Mouse (Mus musculus): ENCODE results near the gene Rnf19b. TPM values are rescaled to one million over a fixed set of nuclear protein-coding genes. Genes with fewer than 3 reads are reported as not detected.

Rnf19b gene
- polyA plus RNA-seq, 1 experiment from 2014 or later, result 7.1 TPM

DNA sequence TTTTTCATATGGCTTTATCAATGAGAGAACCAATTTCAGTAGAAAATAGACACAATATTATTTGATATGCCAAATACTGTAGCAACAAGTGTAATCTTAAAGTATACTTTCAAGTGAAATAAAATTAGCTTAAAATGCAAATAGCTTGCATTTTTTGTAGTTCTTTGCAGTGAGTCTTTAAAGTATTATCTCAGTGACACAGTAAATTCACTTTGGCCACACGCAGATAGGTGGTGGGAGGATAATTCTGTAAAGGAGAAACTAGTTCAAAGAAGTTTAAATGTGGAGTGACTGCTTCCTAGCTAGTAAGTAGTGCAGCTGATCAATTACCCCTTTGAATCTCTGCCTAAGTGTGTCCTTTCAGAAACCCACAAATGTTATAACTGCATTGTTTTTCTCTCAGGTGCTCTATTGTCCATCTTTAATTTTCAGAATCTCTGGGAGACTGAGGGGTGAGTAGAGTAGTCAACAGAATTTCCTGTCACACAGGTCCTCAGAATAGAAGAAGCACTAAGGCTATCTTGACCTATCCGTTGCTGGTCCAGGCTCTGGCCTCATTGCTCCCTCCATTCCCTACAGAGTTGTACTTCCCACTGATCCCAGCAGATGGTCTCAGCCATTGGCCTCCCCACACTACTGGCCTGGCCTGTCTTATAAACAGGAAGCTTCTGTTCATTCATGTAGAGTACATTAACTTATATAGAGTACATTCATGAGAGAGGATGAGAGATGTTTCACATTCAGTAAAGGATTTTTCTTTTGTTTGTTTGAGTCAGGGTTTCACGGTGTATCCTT is 4.4 kb downstream of the Rnf19b start:
- Histone ChIP-seq H3K27me3 (ENCODE audit: insufficient read depth, low read length) (no peaks in the 10 kb centered on the region), H3K9ac (ENCODE audit: low read depth, low read length) (no peak overlapping the region)

DNA sequence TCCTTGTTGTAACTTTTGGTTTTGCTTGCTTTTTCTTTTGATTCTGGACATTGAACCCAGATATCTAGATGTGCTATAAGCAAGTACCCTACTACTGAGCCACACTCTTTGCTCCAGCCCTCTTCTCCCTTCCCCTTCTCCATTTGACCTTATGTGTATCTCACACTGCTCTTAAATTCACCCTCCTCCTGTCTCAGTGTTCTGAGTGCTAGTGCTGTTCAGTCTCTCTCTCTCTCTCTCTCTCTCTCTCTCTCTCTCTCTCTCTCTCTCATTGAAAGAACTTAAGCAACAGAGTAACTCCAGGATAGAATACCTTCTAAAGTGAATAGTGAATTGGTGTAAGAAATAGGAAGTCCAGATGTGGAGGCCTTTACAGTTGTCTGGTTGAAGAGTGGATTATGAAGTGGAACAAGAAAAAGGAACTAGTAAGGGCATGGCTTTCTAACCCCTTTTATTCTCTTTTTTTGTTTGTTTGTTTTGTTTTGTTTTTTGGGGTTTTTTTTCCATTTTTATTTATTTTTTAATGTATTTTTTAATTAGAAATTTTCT is 7.7 kb downstream of the Rnf19b start:
- ATAC-seq (replicated peaks; ENCODE audit: low FRiP score, low read depth) (no peak), DNase-seq (ENCODE audit: low spot score) (no peak)
- no peak for TF ChIP-seq CTCF (IDR thresholded peaks at IDR 0.05; ENCODE audit: low read depth)
- H3K36me3 ChIP-seq (ENCODE audit: insufficient read depth, low read length), result no peaks in the 10 kb centered on the region
- H3K9ac ChIP-seq (ENCODE audit: low read depth, low read length), result no peak overlapping the region
- no peaks in the 10 kb centered on the region for H3K4me1 ChIP-seq (replicated peaks; ENCODE audit: insufficient read depth, low read length)
- no peaks in the 10 kb centered on the region for H3K27me3 ChIP-seq (ENCODE audit: insufficient read depth, low read length)
- no peaks in the 10 kb centered on the region for H3K9me3 ChIP-seq (replicated peaks; ENCODE audit: low read length)
- no peak overlapping the region for H3K4me3 ChIP-seq (replicated peaks; ENCODE audit: low read depth, low read length)
- H3K4me2 ChIP-seq (ENCODE audit: low read length), result no peak overlapping the region
- H3K27ac ChIP-seq, result no peak overlapping the region

More for the DNA sequence above, 4.4 kb downstream of the Rnf19b start:
- no peak for ATAC-seq (replicated peaks; ENCODE audit: low FRiP score, low read depth)
- no peaks in the 10 kb centered on the region for H3K4me1 ChIP-seq (replicated peaks; ENCODE audit: insufficient read depth, low read length)
- H3K27ac ChIP-seq, result no peak overlapping the region
- WGBS, result 79% methylated on average over 3 of the region's 3 CpGs
- no peaks in the 10 kb centered on the region for H3K9me3 ChIP-seq (replicated peaks; ENCODE audit: low read length)
- no peak overlapping the region for H3K4me2 ChIP-seq (ENCODE audit: low read length)
- no peak overlapping the region for H3K4me3 ChIP-seq (replicated peaks; ENCODE audit: low read depth, low read length)
- no peaks in the 10 kb centered on the region for H3K36me3 ChIP-seq (ENCODE audit: insufficient read depth, low read length)
- DNase-seq (ENCODE audit: low spot score), result peak; percentile 20
- no peak; the same call in 1 of the 2 replicates for TF ChIP-seq CTCF (IDR thresholded peaks at IDR 0.05; ENCODE audit: low read depth)

DNA sequence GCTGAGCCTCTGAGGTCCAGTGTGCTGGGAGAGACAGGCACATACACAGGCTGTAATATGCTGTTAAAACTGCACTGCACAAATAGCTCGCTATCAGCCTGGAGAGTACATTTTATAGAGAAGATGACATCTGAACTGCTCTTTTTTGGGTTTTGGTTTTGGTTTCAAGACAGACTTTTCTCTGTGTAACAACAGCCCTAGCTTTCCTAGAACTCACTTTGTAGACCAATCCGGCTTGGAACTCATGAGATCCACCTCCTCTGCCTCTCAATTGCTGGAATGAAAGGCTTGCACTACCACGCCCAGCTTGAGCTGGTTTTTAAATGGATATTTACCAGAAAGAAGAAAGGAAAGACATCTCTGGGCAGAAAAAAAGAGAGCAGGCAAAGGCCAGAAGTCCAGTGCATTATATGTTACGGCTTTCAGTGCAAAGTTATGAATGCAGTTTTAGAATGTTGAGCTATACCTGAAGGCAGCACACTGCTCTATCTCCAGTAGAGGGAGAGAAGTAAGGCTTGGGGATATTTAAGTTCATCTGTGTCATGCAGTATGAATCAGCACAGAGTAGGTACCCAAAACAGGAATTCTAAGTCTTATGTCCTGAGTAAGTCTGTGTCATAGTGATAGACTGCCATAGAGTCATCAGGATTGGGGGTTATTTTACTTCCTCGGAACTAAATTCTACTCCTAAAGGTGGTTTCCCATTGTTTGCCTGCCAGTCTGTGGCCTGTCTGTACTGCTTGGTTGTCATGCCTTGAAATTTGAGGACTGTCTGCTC is 9.8 kb downstream of the Rnf19b start:
- Histone ChIP-seq H3K27me3 (ENCODE audit: insufficient read depth, low read length) (no peaks in the 10 kb centered on the region), H3K9me3 (replicated peaks; ENCODE audit: low read length) (no peaks in the 10 kb centered on the region), H3K4me3 (replicated peaks; ENCODE audit: low read depth, low read length) (no peak overlapping the region), H3K4me2 (ENCODE audit: low read length) (no peak overlapping the region), H3K36me3 (ENCODE audit: insufficient read depth, low read length) (no peaks in the 10 kb centered on the region), H3K27ac (no peak overlapping the region), H3K9ac (ENCODE audit: low read depth, low read length) (no peak overlapping the region), H3K4me1 (replicated peaks; ENCODE audit: insufficient read depth, low read length) (no peaks in the 10 kb centered on the region)
- ATAC-seq (replicated peaks; ENCODE audit: low FRiP score, low read depth) (no peak), DNase-seq (ENCODE audit: low spot score) (no peak)
- 75% methylated on average over 5 of the region's 5 CpGs for WGBS
- no peak for TF ChIP-seq CTCF (IDR thresholded peaks at IDR 0.05; ENCODE audit: low read depth)

DNA sequence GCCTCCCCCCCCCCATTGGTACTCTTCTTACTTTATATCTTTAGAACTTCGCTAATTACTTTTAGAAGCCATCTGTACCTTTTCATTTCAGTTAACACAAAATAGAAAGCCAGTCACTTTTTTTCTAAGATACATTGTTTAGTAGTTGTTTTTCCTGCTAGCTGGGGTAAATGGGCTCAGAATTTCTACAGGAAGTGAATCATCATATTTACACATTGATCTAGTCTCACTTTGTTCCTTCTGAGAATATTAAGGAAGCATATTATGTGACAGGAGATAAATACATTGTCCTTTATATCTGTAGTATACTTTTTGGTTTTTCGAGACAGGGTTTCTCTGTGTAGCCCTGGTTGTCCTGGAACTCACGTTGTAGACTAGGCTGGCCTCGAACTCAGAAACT is 10.8 kb downstream of the Rnf19b start:
- no peak for DNase-seq (ENCODE audit: low spot score)
- Histone ChIP-seq H3K9ac (ENCODE audit: low read depth, low read length) (no peak overlapping the region), H3K4me3 (replicated peaks; ENCODE audit: low read depth, low read length) (no peak overlapping the region), H3K36me3 (ENCODE audit: insufficient read depth, low read length) (no peaks in the 10 kb centered on the region), H3K27ac (no peak overlapping the region), H3K4me1 (replicated peaks; ENCODE audit: insufficient read depth, low read length) (no peaks in the 10 kb centered on the region), H3K27me3 (ENCODE audit: insufficient read depth, low read length) (no peaks in the 10 kb centered on the region), H3K4me2 (ENCODE audit: low read length) (no peak overlapping the region), H3K9me3 (replicated peaks; ENCODE audit: low read length) (no peaks in the 10 kb centered on the region)
- no peak for TF ChIP-seq CTCF (IDR thresholded peaks at IDR 0.05; ENCODE audit: low read depth)
- ATAC-seq (replicated peaks; ENCODE audit: low FRiP score, low read depth), result no peak
- WGBS, result 94% methylated on average over 4 of the region's 4 CpGs

DNA sequence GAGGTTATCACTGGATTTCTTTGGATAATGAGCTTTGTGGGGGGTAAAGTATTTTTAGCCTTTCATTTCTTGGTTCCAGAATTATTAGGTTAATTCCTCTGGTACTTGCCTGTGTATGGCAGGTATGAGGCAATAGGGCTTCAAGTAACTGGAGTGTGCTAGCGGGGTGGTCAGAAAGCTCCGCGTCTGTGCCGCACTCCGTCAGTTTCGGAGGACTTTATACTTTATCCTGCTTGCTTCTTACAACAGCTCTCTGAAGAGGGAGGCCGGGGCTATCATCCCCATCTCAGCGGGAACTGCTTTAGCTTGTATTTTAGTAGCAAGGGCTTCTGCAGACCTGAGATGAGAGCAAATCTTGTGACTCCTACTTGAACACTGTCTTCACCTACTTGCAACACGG is 21.1 kb downstream of the Rnf19b start:
- no peak overlapping the region for H3K4me3 ChIP-seq (replicated peaks; ENCODE audit: low read depth, low read length)
- 95% methylated on average over 9 of the region's 9 CpGs for WGBS
- DNase-seq (ENCODE audit: low spot score) (no peak), ATAC-seq (replicated peaks; ENCODE audit: low FRiP score, low read depth) (no peak)
- H3K27ac ChIP-seq, result no peak overlapping the region
- H3K27me3 ChIP-seq (ENCODE audit: insufficient read depth, low read length), result no peaks in the 10 kb centered on the region
- no peak overlapping the region for H3K4me2 ChIP-seq (ENCODE audit: low read length)
- H3K36me3 ChIP-seq (ENCODE audit: insufficient read depth, low read length), result peaks cover 29% of the 10 kb centered on the region
- no peaks in the 10 kb centered on the region for H3K9me3 ChIP-seq (replicated peaks; ENCODE audit: low read length)
- H3K4me1 ChIP-seq (replicated peaks; ENCODE audit: insufficient read depth, low read length), result no peaks in the 10 kb centered on the region
- no peak for TF ChIP-seq CTCF (IDR thresholded peaks at IDR 0.05; ENCODE audit: low read depth)
- H3K9ac ChIP-seq (ENCODE audit: low read depth, low read length), result no peak overlapping the region

DNA sequence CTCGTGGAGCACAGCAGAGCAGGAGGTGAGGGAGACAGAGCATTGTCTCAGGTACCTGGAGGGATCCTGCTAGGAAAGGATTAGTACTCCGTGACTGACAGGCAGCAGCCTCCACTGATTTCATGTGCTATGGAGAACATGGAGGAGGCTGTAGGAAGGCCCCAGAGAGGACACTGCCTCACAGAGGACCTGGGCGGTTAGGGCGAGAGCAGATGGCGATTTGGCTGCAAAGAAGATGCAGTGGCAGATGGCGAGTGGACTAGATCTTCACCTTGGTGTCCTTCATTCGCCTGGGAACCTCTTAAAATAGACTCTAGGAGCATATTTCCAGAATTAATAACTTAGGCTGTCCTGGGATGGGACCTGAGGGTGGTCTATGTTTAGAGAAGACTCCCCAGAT is 23.0 kb downstream of the Rnf19b start:
- no peak overlapping the region for H3K27ac ChIP-seq
- no peaks in the 10 kb centered on the region for H3K4me1 ChIP-seq (replicated peaks; ENCODE audit: insufficient read depth, low read length)
- ATAC-seq (replicated peaks; ENCODE audit: low FRiP score, low read depth) (no peak), DNase-seq (ENCODE audit: low spot score) (no peak)
- H3K9ac ChIP-seq (ENCODE audit: low read depth, low read length), result no peak overlapping the region
- H3K27me3 ChIP-seq (ENCODE audit: insufficient read depth, low read length), result no peaks in the 10 kb centered on the region
- WGBS, result 86% methylated on average over 7 of the region's 7 CpGs
- TF ChIP-seq CTCF (IDR thresholded peaks at IDR 0.05; ENCODE audit: low read depth), result no peak
- peaks cover 25% of the 10 kb centered on the region for H3K36me3 ChIP-seq (ENCODE audit: insufficient read depth, low read length)
- no peaks in the 10 kb centered on the region for H3K9me3 ChIP-seq (replicated peaks; ENCODE audit: low read length)
- no peak overlapping the region for H3K4me3 ChIP-seq (replicated peaks; ENCODE audit: low read depth, low read length)
- no peak overlapping the region for H3K4me2 ChIP-seq (ENCODE audit: low read length)
